Mouse (Mus musculus): ENCODE data around the gene Cacng7.

DNA sequence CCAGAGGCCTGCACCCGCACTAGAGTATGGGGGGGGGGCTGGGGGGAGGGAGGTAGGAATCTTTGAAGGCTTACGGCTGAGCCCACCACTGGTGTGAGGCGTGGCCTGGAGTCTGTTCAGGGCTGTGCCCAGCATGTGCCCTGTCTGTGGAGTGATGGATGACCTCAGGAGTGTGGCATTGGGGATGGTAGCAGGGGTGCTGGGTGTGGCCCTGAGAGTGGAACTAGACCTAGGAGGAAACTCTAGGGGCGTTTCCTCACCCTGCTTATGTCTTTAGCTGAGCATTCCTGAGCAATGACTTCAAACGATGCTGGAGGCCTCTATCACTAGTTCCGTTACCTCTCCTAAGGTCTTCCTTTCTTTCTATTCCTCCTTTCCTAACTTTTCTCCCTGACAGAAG, 41.6 kb upstream of the Cacng7 start:
- no peak for TF ChIP-seq GATA1 (IDR thresholded peaks at IDR 0.05; ENCODE audit: low read length)
- TF ChIP-seq TAL1 (IDR thresholded peaks at IDR 0.05; ENCODE audit: low read length): no peak

Measured in erythroblast, embryonic 14.5 days (primary cell).